Mouse (Mus musculus) skeletal muscle tissue, adult 2 months (tissue): ENCODE data around the gene Tssk6.
"Not testable (repeated sequence)": the region's sequence is repeated elsewhere in the genome, so short reads cannot be mapped to it uniquely, and the experiment has no call there.

Experiments
- DNase-seq: peaks from one replicate; pipeline ENCODE4 v3.0.0-alpha.2; 2012; ENCODE audit warnings: low read depth, low spot score

The Tssk6 gene

DNA sequence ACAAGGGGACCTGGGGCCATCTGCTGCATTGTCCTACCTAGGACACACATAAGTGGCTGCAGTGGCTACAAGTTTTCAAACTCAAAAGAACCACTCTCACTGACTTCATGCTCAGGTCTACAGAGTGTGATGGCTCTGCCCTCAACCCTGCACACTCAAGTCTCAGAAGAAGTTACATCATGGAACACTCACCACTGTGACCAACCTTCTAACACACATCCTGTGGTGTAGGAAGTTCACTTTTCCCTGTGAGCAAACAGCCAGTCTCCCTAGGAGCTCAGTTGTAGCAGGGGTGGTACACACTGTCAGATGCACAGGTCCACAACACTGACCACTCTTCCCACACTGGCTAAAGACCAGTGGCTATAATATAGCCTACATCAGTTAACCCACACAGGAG is 16.5 kb downstream of the Tssk6 start:
- no peak for DNase-seq

GRCm38 (mm10) chr8:69919010-69919409 is 17.0 kb downstream of the Tssk6 start:
- DNase-seq: peak; percentile 88

GRCm38 (mm10) chr8:69919876-69920662 is 18.1 kb downstream of the Tssk6 start:
- DNase-seq: peak; percentile 68

GRCm38 (mm10) chr8:69921141-69921540 is 19.2 kb downstream of the Tssk6 start:
- no peak for DNase-seq

DNA sequence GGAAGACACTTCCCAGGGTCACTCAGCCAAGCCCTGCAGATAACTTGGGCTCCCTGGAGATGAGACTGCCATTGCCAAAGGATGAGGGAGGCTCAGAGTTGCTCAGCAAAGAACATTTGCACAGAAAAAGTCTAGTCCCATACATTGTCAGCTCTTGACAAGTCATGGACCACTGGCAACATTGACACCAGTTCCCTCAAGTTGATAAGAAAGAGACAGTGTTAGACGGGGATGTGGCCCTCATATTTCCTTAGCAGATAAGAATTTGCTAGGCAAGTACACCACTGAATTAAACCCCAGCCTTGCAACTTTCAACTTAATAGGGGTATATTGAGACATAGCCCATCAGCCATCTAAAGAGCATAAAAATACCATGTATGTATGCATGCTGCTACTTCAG is 22.0 kb downstream of the Tssk6 start:
- DNase-seq: no peak

DNA sequence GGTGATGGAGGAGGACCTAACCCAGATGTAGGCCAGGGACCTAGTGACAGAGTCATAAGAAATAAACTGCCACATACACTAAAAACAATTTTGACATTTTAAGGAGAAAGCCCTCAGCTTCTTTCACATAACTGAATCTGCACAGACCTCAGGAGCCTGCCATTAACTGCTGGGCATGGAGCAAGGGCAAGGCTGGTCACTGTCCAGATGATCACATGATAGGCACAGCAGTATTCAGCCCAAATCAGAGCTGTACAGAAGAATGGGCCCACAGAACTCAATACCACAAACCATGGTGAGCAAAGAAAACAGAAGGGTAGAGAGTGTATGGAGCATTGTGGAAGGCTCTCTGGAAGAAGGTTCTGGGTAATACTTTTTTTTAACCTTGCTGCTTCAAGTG is 24.9 kb downstream of the Tssk6 start:
- DNase-seq: no peak

DNA sequence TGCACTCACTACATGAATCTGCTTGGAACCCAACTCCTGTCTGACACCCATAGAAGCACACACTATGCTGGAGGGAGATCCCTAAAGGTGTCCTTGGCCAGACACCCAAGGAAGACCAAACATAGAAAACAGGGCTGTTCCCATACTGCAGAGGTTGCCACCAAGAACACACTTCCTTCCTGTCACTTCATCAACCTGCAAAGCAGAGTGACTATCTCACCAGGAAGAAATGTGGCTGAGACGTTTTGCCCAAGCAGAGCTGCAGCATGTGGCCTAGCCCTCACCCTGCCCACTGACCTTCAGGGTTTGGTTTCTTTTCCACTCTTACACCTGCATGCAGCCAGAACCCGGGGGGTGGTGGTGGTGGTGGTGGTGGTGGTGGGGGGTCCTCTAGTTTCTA is 31.8 kb downstream of the Tssk6 start:
- DNase-seq: no peak

GRCm38 (mm10) chr8:69934582-69934981 is 32.6 kb downstream of the Tssk6 start:
- DNase-seq: no peak

- no peak for DNase-seq
Observed at GRCm38 (mm10) chr8:69935431-69935830, 33.4 kb downstream of the Tssk6 start.

DNA sequence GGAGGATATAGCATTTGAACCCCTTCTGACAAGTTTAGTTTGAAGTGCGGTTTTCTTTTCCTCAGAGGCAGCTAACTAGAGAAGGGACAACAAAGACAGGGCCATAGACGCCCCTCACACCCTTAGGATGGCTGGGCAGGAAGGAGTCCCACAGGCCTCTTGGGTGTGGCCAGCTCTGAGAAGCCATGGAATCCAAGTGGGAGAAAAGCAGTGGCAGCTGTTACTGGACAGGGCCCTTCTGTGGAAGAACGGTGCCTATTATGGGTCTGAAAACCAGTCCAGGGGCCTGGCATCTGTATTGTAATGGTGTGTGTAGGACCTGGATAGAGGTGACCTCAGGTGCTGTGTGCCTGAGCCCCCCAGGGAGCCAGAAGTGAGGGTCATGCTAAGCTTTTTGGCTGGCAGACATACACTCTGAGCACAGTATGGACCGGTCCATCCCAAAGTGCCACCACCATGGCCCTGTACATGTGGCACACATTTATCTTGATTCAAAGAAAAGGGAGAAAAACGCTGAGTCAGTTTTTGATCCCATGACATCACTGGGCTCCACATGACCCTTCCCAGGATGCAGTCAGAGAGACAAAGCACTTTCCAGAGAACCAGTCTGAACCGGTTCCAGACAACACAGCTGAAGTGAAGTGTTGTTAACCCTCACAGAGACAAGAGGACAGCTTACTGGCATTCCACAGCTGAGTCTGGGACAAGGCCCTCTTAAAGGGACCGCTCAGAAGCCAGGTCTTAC is 34.2 kb downstream of the Tssk6 start:
- DNase-seq: peak; percentile 40

DNA sequence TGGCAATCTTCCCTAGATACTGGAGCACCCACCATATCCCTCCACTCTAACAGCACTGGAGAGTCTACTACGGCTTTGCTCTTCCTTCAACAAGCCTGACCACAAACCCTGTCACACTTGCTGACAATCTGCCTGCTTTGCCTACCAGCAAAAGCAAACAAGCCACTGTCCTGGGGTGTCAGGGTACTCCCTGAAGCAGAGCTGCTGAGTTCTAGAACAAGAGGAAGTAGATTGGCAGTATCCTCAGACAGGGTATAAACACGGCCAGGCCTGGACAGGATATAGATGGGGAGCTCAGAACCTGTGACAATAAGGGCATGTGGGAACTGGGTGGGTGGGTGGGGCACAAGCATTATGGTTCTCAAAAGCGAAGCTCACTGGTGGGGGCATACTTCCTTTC is 35.5 kb downstream of the Tssk6 start:
- no peak for DNase-seq

GRCm38 (mm10) chr8:69938245-69938982 is 36.4 kb downstream of the Tssk6 start:
- DNase-seq: no peak

- peak; percentile 74 for DNase-seq
Observed at GRCm38 (mm10) chr8:69939633-69940032, 37.6 kb downstream of the Tssk6 start.

GRCm38 (mm10) chr8:69940386-69940785 is 38.4 kb downstream of the Tssk6 start:
- DNase-seq: no peak

DNA sequence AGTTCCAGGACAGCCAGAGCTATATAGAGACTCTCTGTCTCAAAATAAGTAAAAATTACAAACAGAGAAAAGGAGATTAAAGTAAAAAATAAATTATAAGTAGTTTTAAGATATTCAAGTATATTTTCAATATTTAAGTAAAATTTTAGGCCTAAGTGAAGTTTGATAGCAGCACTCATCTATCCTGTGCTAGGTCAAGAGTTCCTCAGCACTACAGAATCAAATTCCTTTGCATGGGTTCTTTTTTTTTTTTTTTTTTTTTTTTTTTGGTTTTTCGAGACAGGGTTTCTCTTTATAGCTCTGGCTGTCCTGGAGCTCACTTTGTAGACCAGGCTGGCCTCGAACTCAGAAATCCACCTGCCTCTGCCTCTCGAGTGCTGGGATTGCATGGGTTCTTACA is 40.5 kb downstream of the Tssk6 start:
- DNase-seq: not testable (repeated sequence)

DNA sequence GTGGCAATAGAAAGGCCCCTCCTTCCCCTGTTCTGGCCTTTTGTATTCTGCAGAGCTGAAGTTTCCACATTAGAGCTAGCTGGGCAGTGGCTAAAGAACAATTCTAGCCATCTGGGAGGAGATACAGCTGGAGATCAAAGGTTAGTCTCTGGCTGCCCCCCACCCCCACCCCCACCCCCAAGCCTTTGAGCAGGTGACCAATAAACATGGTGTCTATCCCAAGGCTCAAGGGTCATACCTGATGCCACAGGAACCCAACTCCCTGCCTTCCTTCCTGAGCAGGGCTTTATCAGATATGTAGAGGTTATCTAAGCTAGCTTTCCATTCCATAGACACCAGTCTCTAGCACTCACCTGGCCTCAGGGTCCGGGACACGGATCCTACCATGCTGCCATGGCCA is 48.3 kb downstream of the Tssk6 start:
- no peak for DNase-seq
